Mouse (Mus musculus) CD4-positive, CD25-positive, alpha-beta regulatory T cell, adult 4 months (primary cell): ENCODE results near the gene Gm6465. TPM values are rescaled to one million over a fixed set of nuclear protein-coding genes. Genes with fewer than 3 reads are reported as not detected.
"Not testable (repeated sequence)": the region's sequence is repeated elsewhere in the genome, so short reads cannot be mapped to it uniquely, and the experiment has no call there.

Source experiments
- ATAC-seq: one replicate; pipeline ENCODE4 v1.8.0; 2017
- polyA plus RNA-seq, 2 experiments: library from polyadenylated mRNA; unstranded; fragments of 100-300 nt; shearing (Covaris generic); gene quantifications; one replicate each; pipeline ENCODE4 v1.2.1; 2017

Gene Gm6465
- under 1 TPM in 1 of 2 experiments, not detected in 1; 0.74 TPM for polyA plus RNA-seq

- ATAC-seq, result not testable (repeated sequence)
Measured at GRCm38 (mm10) chr5:11845239-11845638, at the start of gene Gm6465. Gm6465 (plus strand) TSS chr5:11845539.

GRCm38 (mm10) chr5:11845824-11846223 is 485 bp downstream of the Gm6465 start:
- ATAC-seq, result not testable (repeated sequence)

GRCm38 (mm10) chr5:11857909-11858308 is 12.6 kb downstream of the Gm6465 start:
- not testable (repeated sequence) for ATAC-seq

Other genes with a start within 250 kb of the Gm6465 start
- not detected for gene Gm8922, start 163.6 kb upstream of the Gm6465 start, polyA plus RNA-seq
- not detected for gene Gm8926, start 75.0 kb upstream of the Gm6465 start, polyA plus RNA-seq
- gene 4933402N22Rik, start 72.5 kb downstream of the Gm6465 start, polyA plus RNA-seq, result not detected